Mouse (Mus musculus): ENCODE data around the gene Hoxd11.
A peak's percentile ranks its signal among the peaks of the same experiment; 100 is the strongest.

Gene Hoxd11

GRCm38 (mm10) chr2:74709465-74710419 lies 30.4 kb downstream of the Hoxd11 start:
- DNase-seq (ENCODE audit: low read depth) = no peak

- DNase-seq (ENCODE audit: low read depth) = no peak
These were observed 31.7 kb downstream of the Hoxd11 start for GRCm38 (mm10) chr2:74710929-74711543.

- DNase-seq (ENCODE audit: low read depth) = no peak
These were observed 32.6 kb downstream of the Hoxd11 start, which contains the start of the genes Hoxd3 and Hoxd4 for GRCm38 (mm10) chr2:74711721-74712621. Hoxd3 (plus strand) TSS chr2:74711927. Hoxd4 (plus strand) TSS chr2:74711929.

GRCm38 (mm10) chr2:74713239-74714150 lies 34.1 kb downstream of the Hoxd11 start:
- no peak for DNase-seq (ENCODE audit: low read depth)

GRCm38 (mm10) chr2:74714156-74714789 lies 34.9 kb downstream of the Hoxd11 start:
- no peak for DNase-seq (ENCODE audit: low read depth)

- DNase-seq (ENCODE audit: low read depth) = no peak
These were observed 35.5 kb downstream of the Hoxd11 start for GRCm38 (mm10) chr2:74714881-74715280.

- peak; percentile 79 for DNase-seq (ENCODE audit: low read depth)
These were observed 36.3 kb downstream of the Hoxd11 start for GRCm38 (mm10) chr2:74715504-74716241.

- no peak for DNase-seq (ENCODE audit: low read depth)
These were observed 41.0 kb downstream of the Hoxd11 start for GRCm38 (mm10) chr2:74720384-74720783.

- DNase-seq (ENCODE audit: low read depth) = no peak
These were observed 41.7 kb downstream of the Hoxd11 start for GRCm38 (mm10) chr2:74720955-74721491.

- DNase-seq (ENCODE audit: low read depth) = no peak
These were observed 42.5 kb downstream of the Hoxd11 start for GRCm38 (mm10) chr2:74721882-74722281.

- no peak for DNase-seq (ENCODE audit: low read depth)
These were observed 43.6 kb downstream of the Hoxd11 start for GRCm38 (mm10) chr2:74722949-74723348.

GRCm38 (mm10) chr2:74724244-74725015 lies 45.1 kb downstream of the Hoxd11 start:
- DNase-seq (ENCODE audit: low read depth) = no peak

- no peak for DNase-seq (ENCODE audit: low read depth)
These were observed 45.8 kb downstream of the Hoxd11 start for GRCm38 (mm10) chr2:74725171-74725570.

- DNase-seq (ENCODE audit: low read depth) = no peak
These were observed 47.2 kb downstream of the Hoxd11 start, which contains the start of gene Gm28230 for GRCm38 (mm10) chr2:74726551-74726950. Gm28230 (plus strand) TSS chr2:74726728.

GRCm38 (mm10) chr2:74726973-74727639 lies 47.7 kb downstream of the Hoxd11 start:
- DNase-seq (ENCODE audit: low read depth) = no peak

GRCm38 (mm10) chr2:74727640-74728302 lies 48.4 kb downstream of the Hoxd11 start:
- no peak for DNase-seq (ENCODE audit: low read depth)

- DNase-seq (ENCODE audit: low read depth) = no peak
These were observed 48.9 kb downstream of the Hoxd11 start for GRCm38 (mm10) chr2:74728303-74728680.

Measured in c-Kit-positive CD71-negative TER-119-negative erythroid progenitor cells, embryonic 14.5 days (primary cell).